Mouse (Mus musculus): ENCODE measurements around the gene Tmem256.
"Not testable (repeated sequence)": the region's sequence is repeated elsewhere in the genome, so short reads cannot be mapped to it uniquely, and the experiment has no call there.

Tmem256 gene

DNA sequence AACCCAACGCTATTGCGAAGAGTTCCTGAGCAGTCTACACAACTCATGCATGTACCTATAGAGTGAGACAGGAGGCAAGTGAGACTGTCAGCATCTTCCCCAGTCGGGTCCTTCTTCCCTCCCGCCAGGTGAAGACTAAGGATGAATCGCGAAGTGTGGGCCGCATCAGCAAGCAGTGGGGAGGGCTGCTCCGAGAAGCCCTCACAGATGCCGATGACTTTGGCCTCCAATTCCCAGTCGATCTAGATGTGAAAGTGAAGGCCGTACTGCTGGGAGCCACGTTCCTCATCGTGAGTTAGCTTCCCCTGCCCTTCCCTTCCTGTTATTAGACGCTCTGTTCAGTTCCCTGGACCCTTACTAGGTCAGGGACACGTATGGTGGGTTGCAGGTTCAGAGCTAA lies 11.6 kb downstream of the Tmem256 start:
- in situ Hi-C loops (cut with MboI, MseI): no loop called here

DNA sequence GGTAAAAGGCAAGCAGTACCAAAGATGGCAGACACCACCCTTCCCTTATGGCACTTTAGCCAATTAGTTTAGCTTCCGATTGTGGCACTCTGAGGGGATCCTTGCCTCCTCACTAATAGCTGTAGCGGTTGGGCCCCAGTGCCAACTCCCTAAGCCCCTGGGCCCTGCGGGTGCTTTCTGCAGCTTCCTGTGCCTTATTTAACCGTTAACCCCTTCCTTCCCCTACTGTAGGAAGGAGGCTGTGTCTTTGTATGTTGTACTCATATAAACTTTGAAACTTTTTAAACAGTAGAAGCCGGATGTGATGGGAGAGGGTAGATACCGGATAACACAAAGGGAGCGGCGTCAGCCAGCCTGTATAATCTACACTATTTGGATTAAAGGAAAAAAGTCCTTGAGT lies 12.4 kb downstream of the Tmem256 start:
- in situ Hi-C loops (cut with MboI, MseI): no loop called here

DNA sequence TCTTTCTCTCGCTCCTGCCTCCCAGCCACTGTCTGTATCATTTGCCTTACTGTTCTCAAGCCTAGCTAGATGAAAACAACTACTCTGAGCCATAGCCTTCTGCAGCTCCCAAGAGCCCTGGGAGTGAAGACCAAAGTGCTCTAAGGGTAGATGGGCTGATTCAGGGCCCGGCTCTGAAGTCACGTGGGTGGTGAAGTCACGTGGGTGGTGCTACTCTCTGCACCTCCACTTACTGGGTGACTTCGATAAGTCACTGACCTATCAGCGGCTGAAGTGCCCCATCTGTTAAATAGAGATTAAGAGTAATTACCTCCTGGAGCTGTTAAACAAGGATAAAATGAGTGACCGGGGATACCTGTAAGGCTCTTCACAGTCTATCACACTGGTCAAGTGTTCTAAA lies 15.7 kb downstream of the Tmem256 start:
- in situ Hi-C loops (cut with MboI, MseI): no loop called here

DNA sequence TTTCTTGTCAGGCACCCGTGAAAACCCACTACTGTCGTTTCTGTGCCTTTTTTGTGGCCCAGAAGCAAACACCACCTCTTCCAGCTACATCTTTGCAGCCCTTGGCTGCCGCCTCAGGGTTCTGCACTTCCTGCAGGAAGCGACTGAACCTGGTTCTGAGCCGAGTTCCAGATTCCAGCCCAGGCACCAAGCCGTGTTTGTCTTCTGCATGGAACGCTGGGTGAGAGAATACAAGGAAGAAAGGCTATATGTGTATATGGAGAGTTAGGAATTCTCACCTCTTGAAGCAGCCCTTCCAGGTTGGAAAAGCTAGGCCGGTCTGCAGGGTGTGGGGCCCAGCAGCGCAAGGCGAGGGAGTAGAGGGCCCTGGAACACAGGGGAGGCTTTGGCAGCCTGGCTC lies 16.4 kb downstream of the Tmem256 start:
- in situ Hi-C loops (cut with MboI, MseI): no loop called here

DNA sequence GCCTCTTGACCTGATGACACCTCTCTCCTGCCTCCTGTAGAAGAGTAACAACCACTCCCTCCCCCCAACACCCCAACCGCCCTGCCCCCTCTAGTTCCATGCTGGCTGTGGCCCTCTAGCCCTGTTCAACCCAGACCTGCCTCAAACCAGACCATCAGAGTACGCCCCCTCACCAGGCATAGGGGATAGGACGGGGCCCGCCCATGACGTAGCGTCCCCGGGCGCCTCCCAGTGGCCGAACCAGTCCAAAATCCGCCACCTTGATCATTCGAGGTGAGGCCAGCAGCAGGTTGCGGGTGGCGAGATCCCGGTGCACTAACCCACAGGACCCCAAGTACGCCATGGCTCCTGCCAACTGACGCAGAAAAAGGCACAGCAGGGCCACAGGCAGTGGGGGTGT lies 17.0 kb downstream of the Tmem256 start:
- in situ Hi-C loops (cut with MboI, MseI): no loop called here

DNA sequence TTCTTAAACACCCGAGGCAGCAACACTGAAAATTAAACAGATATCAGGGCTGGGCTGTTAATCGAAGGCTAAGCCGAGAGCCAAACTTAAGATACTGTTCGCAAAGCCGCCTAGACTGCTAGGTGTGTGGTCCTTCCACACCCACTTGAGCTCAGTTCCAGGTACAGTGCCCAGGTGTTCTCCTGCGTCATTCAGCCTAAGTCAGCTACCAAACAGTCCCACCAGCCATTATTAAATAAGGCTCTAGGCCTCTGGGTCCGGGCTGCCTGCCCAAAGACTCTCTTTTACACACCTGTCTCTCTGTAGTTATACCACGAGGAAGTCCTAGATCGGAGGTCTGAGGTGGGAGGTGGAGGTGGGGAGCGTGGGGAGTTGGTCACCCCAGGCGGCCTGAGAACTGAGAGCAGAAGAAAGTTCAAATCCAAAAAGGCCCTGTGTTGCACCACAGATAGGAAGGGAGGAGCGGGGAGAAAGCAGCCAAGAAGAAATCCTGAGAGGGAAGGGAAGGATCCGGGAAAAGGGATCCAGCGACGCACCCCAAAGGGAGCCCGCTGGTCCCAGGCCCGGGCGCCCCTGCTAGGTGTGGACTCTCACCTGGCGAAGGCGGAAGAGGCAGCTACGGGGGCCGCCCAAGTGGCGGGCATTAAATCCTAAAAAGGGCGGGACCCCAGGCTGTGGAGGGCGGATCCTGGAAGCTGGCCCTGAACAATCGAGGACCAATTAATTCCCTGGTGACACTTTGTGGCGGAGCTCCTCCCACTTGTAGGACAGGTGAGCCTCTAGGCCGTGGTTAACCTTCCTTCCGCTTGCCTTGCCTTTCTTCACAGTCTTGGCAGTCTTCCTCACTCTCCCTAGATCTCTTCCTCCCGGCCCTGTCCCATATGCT lies 20.0 kb downstream of the Tmem256 start, which contains the start of gene Tnk1:
Tnk1 (minus strand) TSS at position 618 of the 886 bp plus-strand sequence.
- in situ Hi-C loops (cut with MboI, MseI): no loop called here

DNA sequence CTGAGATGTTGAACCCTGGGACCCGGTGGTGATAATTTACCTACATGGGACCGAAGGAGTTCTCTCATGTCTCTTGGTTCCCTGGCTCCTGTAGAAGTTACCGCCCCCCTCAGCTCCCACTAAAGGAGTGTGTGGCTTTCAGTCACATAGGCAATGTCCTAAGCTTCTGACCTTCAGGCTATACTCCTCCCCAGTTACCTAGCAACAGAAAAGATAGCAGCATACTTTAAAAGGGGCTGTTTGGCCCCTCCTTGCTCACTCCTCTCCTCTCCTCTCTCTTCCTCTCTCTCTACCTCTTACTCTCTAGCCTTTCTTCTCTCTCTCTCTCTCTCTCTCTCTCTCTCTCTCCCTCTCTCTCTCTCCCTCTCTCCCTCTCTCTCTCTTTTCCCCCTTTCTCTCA lies 25.4 kb downstream of the Tmem256 start:
- in situ Hi-C loops (cut with MboI, MseI): not testable (repeated sequence)

DNA sequence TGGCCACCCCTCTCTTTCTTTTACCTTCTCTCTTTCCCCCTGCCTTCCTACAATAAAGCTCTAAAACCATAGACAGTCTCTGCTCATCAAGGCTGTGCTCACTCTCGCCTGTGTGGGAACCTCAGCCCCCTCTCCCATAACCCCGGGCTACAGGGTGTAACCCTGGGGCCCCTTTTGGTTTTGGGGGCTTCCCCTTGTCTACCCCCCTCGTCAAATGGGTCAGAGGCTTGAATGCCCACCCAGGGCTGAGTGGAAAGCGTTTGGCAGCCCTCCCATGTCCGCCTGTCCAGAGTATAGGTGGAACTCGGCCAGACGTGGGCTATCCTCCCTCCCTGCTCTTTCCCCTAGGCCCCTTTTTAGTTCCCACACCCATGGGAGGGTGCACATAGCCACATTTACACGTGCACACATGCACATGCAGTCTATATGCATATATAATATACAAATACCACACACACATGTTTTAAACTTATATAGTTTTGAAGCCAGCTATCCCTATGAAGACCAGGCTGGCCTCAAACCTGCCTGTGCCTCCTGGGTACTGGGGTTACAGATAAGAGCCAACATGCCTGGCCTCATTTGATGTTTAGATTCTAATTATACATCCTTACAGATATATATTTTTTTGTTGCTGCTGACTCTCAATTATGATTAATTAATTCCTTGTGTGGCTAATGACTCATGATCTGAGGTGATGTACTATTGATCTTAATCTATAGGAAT lies 26.0 kb downstream of the Tmem256 start:
- in situ Hi-C loops (cut with MboI, MseI): no loop called here

DNA sequence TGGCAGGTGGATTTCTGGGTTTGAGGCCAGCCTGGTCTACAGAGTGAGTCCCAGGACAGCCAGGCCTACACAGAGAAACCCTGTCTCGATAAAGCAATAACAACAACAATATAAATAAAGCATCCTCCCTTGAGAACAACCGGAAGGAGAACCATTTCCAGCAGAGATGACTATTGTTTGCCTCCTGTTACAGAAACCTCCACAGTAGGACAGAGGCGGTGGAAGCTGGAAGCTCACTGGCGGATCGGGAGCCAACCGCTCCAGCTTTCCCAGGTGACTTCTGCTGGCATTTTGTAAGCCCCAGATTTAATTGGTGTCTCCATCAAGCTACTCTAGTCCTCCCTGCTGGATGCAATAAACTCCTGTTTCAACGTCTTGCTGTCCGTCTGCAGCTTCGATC lies 27.2 kb downstream of the Tmem256 start:
- in situ Hi-C loops (cut with MboI, MseI): no loop called here

DNA sequence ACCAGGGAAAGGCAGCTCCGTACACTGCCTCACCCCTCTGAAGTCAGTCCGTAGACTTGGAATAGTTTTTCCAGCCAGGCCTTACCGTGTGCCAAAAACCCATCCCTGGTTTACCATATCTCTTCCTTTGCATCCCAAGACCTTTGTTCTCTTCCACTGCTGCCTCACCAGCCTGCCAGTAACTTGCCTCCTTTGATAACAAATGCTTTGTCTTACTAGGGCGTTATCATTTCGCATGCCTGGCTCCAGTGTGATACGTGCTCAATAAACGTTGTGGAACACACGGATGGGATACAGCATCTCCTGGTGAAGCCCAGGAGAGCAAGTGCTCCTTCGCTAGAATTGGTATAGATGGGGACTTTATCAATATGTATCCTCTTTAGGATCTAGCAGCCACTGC lies 29.0 kb downstream of the Tmem256 start:
- in situ Hi-C loops (cut with MboI, MseI): no loop called here

DNA sequence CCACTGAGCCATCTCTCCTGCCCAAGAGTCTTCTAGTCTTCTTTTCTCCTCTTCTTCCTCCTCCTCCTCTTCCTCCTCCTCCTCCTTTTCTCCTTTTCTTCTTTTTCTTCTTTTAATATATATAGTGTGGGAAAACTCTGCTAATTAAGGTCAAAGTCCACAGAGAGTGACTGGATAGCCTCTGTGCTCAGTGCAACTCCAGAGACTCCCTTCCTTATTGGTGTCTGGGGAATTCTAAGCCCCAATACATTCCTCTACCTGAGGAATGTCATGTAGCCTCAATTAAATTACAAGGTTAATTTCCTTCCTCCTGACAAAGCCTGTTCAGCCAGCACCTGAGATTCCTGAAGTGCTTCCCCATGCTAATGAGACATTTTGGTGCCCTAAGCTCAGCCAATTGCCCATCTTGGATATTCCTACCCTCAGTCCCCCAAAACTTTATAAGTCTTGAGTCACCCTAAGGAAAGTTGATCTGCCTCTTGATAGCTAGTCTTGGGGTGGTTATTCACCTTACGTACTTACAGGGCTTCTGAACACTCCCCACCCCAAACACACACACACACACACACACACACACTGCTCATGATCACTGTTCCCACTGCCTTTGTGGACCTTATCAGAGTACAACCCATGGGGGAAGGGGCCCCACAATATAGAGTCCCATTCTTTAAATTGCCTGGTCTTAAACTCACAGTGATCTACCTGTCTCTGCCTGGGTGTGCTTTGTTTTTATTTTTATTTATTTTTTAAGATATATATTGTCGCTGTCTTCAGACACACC lies 32.2 kb downstream of the Tmem256 start:
- in situ Hi-C loops (cut with MboI, MseI): no loop called here

DNA sequence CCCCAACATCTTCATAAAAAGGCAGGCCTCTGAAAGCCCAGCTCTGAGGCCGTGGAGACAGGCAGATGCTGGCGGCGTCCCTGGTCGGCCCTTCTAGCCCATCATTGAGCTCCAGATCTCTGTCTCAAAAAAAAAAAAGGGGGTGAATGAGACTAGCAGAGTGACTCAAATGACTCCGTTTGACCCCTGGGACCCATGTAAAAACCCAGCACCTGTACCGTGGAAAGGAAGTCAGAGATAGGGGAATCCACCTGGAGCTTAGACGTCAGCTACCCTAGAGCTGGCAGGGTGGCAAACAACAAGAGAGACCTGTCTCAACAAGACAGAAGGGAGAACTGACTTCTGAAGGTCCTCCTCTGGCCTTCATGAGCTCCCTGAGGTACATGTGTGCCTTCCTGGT lies 33.5 kb downstream of the Tmem256 start:
- in situ Hi-C loops (cut with MboI, MseI): no loop called here

DNA sequence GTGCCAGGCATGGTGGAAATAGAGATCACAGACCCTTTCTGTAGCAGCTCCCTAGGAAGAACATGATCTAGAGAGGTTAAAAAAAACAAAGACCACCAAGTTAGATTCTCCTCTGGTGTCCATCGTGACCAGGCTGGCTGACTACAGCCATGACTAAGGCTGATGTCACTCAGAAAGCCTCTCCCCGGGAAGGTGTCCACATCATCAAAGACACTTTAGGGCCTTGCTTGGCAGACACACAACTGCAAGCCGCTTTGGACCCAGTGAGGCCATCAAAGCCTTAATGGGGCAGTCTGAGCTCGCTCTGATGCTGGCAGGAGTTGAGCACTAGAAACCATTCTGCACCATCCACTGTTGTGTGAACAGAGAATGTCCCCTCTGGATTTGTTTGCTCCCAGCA lies 34.1 kb downstream of the Tmem256 start:
- in situ Hi-C loops (cut with MboI, MseI): no loop called here

DNA sequence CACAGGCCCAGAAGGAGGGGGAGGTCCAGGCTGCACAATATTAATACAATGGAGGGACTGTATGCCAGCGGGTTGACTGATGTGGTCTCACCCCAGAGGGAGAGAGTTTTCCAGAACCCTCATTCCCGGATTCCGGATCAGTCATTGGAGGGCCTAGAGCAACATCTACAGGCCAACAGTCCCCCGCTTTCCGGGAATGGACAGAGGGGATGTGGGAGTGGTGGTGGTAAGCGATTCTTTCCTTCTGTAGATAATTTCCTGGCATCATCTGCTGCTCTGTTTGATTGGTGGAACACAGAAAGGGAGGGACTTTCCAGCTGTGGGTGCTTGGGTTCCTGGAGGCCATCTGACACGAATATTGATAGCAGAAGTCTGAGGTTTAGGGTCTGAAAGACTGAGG lies 37.9 kb downstream of the Tmem256 start:
- in situ Hi-C loops (cut with MboI, MseI): loop anchor here (5.0 kb wide), 5 partner anchors 69 to 189 kb away; partner anchors contain the start of genes Fgf11 (in 1 of the 2), Polr2a (in 1 of the 2), Tmem102 (in 1 of the 2) and Tnfsf13 (in 1 of the 2)

DNA sequence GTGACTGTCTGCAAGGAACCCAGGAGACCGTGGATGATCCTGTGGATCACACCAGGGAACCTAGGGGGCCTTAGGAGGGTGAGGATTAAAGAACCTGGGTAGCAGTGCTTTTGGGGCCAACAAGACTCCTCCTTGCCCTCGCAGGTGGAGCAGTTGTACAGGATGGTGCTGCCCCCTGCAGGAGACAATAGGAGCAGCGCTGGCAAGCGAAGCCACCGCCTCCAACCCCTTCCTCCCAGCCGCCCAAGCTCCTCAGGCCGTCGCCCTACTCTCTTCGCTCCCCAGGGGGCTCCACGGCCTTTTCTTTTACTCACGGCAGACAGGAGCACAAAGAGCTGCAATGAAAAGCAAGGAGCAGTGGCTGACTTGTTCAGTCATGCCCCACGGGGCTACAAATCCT lies 38.6 kb downstream of the Tmem256 start:
- in situ Hi-C loops (cut with MboI, MseI): loop anchor here (5.0 kb wide), 5 partner anchors 70 to 190 kb away; partner anchors contain the start of genes Fgf11 (in 1 of the 2), Polr2a (in 1 of the 2), Tmem102 (in 1 of the 2) and Tnfsf13 (in 1 of the 2)

DNA sequence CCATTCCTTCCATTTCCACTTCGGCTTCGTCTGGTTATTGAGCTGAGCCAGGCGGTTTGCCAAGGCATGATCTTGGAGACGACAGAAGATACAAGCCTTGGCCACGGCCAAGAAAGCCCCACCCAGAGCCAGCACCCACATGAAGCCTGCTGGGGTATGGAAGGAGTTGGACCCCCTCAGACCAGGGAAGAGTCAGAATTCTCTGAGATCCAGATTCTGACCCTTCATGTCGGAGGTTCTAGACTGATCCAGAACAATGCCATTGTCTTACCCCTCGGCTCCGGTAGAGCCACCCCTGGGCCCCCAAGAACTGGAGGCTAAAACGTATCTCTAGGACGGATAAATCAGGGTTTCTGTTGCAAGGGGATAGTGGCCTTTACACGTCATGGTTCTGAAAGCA lies 39.6 kb downstream of the Tmem256 start, which contains the start of gene Tmem95:
Tmem95 (minus strand) TSS at position 141 of the 400 bp plus-strand sequence.
- in situ Hi-C loops (cut with MboI, MseI): loop anchor here (5.0 kb wide), 5 partner anchors 71 to 191 kb away; partner anchors contain the start of genes Fgf11 (in 1 of the 2), Polr2a (in 1 of the 2), Tmem102 (in 1 of the 2) and Tnfsf13 (in 1 of the 2)

DNA sequence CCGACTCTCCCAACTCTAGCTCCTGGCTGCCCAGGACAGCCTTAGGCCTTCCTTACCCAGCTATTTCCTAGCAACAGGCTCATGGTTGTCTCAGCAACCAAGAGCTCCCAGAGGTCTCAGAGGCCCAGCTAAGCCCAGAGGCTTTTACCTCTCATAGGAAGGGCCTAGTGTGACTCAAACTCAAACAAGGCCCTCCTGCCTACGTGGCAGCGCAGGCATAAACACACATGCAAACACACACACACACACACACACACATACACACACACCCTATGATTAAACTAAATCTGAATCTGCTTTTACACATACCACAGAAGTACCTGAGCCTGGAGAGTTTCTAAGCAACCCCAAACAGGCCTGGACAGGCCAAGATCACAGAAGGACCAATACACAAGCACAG lies 40.1 kb downstream of the Tmem256 start:
- in situ Hi-C loops (cut with MboI, MseI): loop anchor here (5.0 kb wide), 5 partner anchors 71 to 191 kb away; partner anchors contain the start of genes Fgf11 (in 1 of the 2), Polr2a (in 1 of the 2), Tmem102 (in 1 of the 2) and Tnfsf13 (in 1 of the 2)

DNA sequence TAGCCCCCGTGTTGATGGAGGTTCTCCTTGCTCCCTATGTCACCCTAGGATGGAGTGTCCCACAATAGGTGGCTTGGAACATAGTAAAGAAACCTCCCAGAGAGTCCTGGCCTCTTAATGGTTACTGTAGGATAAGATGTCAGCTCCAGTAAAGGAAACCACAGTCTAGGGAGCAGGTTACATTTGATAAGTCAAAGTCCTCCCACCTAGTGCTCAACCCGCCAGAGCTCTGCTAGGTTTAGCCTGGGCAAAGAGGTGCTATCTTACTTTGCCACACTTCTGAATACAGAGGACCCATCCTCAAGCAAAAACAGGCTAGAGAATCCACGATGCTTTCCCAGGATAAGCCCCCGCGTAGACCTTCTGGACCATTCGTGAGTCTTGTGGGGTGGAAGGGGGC lies 40.6 kb downstream of the Tmem256 start:
- in situ Hi-C loops (cut with MboI, MseI): loop anchor here (5.0 kb wide), 5 partner anchors 72 to 192 kb away; partner anchors contain the start of genes Fgf11 (in 1 of the 2), Polr2a (in 1 of the 2), Tmem102 (in 1 of the 2) and Tnfsf13 (in 1 of the 2)

DNA sequence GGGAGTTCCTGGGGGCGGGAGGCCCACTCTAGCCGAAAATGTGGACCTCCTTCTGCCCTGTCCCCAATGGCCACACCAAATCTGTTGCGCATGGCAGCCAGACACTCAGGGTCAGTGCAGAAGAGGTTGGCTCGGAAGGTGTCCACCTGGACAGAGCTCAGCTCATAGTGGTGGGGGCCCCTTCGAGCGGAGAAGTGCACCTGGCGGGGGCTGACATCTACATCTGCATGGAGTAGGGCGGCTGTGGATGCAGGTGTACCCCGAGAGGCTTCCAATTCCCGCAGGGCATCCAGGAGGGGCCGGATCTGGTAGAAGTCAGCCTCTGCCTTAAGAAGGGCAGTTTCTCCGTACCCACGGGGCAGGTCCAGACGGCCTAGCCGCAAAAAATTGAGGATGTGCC lies 41.4 kb downstream of the Tmem256 start:
- in situ Hi-C loops (cut with MboI, MseI): loop anchor here (5.0 kb wide), 6 partner anchors 68 to 192 kb away; partner anchors contain the start of genes Fgf11 (in 1 of the 2), Polr2a (in 1 of the 2), Slc2a4 (in 1 of the 2) and Tmem102 (in 1 of the 2)

DNA sequence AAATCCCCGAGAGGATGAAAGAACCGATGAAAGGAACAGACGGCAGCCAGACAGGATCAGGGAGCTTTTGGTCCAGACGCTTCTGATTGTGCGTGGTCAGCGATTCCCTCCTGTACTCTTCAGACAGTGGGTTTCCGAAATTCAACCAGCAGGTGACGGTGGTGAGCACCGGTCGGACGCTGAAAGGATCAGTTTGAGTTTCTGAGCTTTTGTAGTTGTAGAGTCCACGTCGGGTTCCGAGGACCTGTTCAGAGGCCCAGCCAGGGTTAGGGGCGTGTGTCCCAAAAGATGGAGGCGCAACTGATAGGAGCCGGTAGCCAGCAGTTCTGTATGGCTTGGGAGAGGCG lies 42.2 kb downstream of the Tmem256 start:
- in situ Hi-C loops (cut with MboI, MseI): loop anchor here in 1 of 2 experiments (5.0 kb wide), 1 partner anchor 67 kb away; the partner anchor contains the start of gene Slc2a4
